Mouse (Mus musculus): ENCODE measurements around the gene Prss8. TPM values are rescaled to one million over a fixed set of nuclear protein-coding genes. Genes with fewer than 3 reads are reported as not detected.

Gene Prss8
- not detected for total RNA-seq (2023)

DNA sequence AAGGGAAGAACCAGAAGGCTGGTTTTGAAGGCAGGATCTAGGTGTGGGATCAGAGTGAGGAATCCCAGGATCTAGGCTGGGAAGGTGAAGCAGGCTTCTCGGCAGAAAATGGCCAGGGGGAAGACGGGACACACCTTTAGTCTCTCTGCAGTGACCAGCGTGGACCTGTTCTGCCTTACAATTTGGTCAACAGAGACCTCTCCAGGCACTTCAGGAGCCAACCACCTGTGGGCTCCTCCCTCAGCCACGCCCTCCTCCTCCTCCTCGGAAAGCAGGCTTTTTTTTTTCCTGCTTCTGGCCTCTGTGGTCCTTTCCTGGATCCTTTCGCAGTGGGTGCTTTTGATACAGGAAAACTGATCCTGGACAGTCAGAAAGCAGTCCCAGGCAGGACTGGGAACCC is at the start of gene Prss8:
Gene Prss8 (minus strand): TSS at position 182 of the 400 bp plus-strand sequence.

DNA sequence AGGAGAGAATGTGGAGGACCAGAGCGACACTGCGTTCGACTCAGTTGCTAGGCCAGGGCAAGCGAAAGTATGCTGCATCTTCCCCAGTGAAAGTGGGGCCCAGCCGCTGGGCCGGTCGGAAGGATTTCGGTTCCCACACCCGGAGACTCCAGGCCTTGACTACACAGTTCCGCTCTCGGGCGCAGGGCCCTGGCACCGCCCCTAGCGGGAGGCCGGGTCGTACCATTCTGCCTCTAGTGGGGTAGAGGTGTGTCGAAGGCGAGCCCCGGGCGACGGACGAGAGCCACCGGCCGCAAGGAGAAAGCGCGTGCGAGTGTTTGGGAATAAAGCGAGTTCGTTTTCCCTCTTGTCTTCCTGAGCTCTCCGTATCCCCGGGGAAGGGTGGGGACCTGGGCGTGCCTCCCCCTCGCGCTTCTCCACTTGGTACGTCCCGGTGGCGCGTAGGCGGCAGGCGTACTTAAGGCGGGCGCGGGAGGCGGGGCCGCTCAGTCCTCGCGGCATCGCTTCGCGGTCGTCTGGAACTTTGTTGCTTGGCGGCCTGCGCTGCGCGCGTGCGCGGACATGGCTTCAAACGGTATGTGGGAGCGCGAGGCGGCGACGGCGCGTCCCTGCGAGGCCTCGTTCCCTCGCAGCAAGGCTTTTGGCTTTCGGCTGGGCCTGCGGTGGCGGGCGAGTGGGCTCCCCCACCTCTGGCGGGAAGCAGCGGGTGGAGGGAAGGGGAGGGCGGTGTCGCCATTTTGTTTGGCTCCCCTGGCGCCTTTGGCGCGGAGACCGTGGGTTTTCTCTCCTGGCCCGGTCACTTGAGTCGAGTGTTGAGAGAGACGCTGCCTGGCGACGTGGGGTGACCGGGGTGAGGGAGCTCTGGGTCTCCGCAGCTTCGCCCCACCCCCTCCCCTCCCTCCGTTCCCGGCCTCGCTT is 37.4 kb upstream of the Prss8 start, which contains the start of gene Fus:
Gene Fus (plus strand): TSS at position 454 of the 918 bp plus-strand sequence.

DNA sequence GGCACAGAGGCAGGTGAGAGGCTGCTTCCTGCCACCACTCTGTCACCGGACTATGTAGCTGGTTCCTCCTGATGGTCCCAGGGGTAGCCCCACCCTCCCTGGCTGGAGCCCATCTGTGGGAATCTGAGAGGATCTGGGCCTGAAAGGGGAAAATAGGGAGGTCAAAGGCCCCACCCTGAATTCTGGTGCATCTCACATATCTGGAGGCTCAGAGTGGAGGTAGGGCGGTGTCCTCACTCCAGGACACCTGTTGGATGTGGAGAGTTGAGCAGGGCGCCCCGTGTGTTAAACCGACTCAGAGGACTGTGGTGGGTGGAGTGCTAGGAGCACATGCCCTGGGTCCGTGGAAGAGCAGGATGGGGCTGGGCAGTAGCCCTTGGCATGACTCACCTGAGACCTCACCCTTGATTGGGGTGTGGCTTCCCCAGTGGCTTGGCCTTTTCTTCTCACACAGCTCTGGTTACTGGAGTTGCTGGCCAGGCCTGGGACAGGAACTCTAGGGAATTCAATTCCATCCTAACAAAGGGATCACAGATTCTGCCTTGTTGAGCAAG is 16.6 kb upstream of the Prss8 start, which contains the start of gene Prss36:
Gene Prss36 (minus strand): TSS at position 256 of the 554 bp plus-strand sequence.

DNA sequence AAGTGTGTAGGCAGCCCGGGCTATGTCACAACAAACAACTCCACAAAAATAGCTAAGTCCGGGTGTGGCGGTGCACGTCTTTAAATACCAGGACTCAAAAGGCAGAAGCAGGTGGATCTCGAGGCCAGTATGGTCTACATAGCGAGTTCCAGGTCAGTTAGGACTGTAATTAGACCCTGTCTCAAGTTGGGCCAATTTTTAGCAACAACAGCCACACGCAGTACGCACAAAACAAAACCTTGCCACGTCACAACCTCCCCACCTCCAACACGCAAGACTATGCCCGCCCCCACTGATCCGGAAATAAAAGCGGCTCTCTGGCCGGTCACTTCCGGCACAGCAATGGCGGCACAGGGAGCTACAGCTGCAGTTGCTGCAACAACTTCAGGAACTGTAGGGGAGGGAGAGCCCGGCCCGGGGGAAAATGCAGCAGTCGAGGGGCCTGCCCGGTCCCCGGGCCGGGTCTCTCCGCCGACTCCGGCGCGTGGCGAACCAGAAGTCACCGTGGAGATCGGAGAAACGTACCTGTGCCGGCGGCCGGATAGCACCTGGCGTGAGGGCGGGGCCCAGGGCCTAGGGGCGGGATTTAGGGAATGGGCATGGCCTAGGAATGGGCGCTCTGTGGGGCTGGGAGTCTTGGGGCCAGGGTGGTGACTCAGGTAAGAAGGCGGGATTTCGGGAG is 17.6 kb downstream of the Prss8 start, which contains the start of gene Kat8:
Gene Kat8 (plus strand): TSS at position 327 of the 682 bp plus-strand sequence.

DNA sequence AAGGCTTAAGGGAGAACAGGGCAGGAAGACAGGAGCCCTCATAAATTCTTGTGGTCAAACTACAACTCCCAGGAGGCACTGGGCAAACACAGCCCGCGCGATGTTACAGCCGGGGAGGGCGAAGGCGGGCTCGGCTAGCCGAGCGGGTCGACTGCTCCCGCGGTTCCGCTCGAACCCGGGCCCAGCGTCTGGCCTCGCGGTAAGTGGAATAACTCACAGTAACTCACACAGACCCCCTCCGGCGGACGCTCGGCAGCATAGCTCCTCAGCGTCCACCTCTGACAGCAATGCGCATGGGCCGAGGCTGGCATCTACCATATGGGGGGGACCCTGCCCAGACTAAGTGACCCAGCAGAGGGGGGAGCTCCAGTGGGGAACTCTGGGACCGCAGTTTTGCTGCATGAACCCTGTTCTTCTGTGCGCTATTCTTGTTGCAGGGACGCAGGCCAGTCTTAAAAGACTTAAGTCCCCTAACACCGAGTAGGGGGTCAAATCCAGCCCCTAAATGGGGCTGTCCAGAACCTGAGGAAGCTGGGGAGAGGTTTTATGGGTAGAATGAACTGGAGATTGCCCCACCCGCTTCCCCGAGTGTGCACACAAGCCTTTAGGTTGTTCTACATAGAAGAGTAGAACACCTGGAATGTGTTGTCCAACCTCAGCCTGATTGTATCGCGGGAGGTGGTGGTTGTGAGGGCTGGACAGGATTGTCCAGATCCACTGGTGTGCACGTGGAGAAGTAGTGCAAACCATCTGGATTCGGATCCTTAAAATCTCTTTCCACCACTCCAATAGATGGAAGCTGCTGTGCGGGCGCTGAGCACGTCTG is 25.7 kb downstream of the Prss8 start, which contains the start of gene Bckdk:
Gene Bckdk (plus strand): TSS at position 112 of the 826 bp plus-strand sequence.

DNA sequence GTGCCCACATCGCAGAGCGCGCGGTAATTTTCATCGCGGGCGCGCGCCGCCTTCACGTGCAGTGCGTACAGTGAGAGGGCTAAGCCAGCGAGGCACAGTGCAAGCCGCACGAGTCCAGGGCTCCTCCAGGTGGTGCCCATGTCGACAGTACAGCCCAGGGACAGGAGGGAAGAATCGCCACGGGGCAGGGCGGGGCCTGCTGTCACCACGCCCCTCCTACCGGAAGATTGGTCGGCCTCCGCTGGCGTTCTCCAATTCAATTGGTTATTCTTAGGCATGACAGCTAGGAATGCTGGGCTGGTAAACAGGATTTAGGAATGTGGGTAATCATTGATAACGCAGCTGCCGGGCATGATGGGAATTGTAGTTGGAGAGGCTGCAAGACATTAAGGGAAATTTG is 34.5 kb downstream of the Prss8 start, which contains the start of the genes Gm21974 and Vkorc1:
Gene Gm21974 (minus strand): TSS at position 13 of the 400 bp plus-strand sequence.
Gene Vkorc1 (minus strand): TSS at position 176 of the 400 bp plus-strand sequence.

DNA sequence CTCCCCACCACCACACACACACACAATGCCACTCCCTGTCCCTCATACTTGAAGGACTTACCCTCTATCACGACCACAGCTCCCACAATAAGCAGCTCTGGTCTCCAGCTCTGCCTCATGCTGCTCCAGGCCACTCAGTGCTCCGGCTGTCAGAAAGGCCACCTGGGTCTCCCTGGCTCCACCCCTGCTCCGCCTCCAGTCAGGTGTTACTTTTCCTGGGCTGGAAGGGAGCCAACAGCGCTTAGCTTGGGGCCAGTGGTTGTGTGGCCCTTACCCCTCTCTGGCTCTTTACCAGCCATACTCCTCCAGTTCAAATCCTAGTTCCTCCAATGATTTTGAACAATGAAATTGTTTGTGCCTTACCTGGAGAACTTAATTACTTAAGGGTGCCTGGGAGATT is 39.1 kb downstream of the Prss8 start, which contains the start of gene Prss53:
Gene Prss53 (minus strand): TSS at position 173 of the 400 bp plus-strand sequence.

DNA sequence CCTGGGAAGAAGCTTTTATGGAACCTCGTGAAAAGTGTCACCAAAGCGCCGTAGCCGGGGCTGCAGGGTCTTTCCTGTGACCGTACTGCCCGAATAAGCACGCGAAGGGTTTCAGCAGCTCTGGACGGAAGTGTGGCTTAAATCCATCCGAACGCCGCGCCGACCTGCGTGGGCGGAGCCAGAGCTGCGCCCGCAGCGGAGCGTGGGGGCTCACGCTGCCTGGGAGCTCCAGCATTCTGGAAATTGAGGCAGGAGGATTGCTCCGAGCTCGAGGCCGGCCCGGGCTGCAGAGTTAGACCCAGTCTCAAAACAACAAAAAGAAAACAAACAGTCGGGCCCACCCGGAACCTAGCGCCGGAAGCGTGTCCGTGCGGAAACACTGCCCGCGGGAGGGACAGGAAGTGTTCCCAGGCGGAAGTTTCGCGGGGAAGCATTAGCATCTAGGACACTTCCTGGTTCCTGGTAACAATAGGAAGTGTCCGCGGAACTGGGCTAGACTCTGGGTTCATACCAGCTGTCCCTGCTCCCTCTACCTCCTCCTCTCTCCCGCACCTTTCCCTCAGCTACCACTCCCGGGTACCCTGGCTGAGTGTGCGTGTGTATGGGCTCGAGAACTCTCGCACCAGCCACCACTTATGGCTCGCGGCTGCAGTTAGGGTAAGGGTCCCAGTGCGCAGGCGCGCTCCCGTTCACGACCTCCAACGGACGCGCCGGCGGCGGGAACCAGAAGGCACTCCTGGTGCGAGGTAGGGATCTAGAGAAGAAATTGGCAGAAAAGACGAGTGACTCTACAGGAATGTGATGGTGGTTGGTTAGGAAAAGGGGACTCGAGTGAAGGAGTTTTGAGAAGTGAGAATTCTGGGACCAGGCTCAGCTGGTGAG is 53.2 kb downstream of the Prss8 start, which contains the start of gene Zfp668:
Gene Zfp668 (minus strand): TSS at position 362 of the 882 bp plus-strand sequence.

DNA sequence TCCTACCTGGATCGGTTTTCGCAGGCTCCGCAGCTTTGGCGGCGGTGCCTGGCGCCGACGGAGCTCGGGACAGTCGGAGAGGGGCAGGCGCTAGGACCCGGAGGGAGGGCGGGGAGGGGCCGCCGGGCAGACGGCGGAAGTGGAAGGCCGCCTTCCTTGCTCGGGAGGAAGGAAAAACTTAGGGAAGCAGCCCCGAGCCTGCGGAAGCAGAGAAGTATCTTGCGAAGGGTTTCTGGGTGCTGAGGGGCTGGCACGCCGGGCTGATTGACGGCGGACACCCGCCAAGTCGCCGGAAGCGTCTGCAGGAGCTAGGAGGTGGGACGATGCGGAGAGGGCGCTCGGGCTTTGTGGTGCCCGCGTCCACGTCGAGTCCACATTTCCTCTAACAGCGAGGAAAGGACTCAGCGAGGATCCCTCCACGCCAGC is 53.9 kb downstream of the Prss8 start, which contains the start of gene Zfp646:
Gene Zfp646 (plus strand): TSS at position 181 of the 426 bp plus-strand sequence.

Other genes starting within 250 kb of the Prss8 start
- 30.7 TPM for gene Bcl7c, start 221.2 kb downstream of the Prss8 start, total RNA-seq (2023)
- gene Ctf1, start 217.4 kb downstream of the Prss8 start, total RNA-seq (2023) = not detected
- gene Ctf2, start 197.9 kb downstream of the Prss8 start, total RNA-seq (2023) = not detected
- 6.9 TPM for gene Fbxl19, start 185.6 kb downstream of the Prss8 start, total RNA-seq (2023)
- gene Orai3, start 160.3 kb downstream of the Prss8 start, total RNA-seq (2023) = 10.6 TPM
- gene Setd1a, start 153.4 kb downstream of the Prss8 start, total RNA-seq (2023) = 84.5 TPM
- not detected for gene Gm49388, start 144.5 kb downstream of the Prss8 start, total RNA-seq (2023)
- 5.6 TPM for gene Hsd3b7, start 129.5 kb downstream of the Prss8 start, total RNA-seq (2023)
- 114 TPM for gene Stx4a, start 105.8 kb downstream of the Prss8 start, total RNA-seq (2023)
- not detected for gene Stx1b, start 105.6 kb downstream of the Prss8 start, total RNA-seq (2023)
- 89.5 TPM for gene Zfp646, start 53.9 kb downstream of the Prss8 start, total RNA-seq (2023)
- gene Zfp668, start 53.3 kb downstream of the Prss8 start, total RNA-seq (2023) = 20.5 TPM
- gene Prss53, start 39.1 kb downstream of the Prss8 start, total RNA-seq (2023) = 0.44 TPM
- not detected for gene Gm21974, start 34.6 kb downstream of the Prss8 start, total RNA-seq (2023)
- gene Vkorc1, start 34.5 kb downstream of the Prss8 start, total RNA-seq (2023) = 15.3 TPM
- gene Bckdk, start 26.0 kb downstream of the Prss8 start, total RNA-seq (2023) = 36.7 TPM
- 37.3 TPM for gene Kat8, start 17.6 kb downstream of the Prss8 start, total RNA-seq (2023)
- gene Prss36, start 16.6 kb upstream of the Prss8 start, total RNA-seq (2023) = 1.4 TPM
- 865 TPM for gene Fus, start 37.4 kb upstream of the Prss8 start, total RNA-seq (2023)
- gene Pycard, start 63.8 kb upstream of the Prss8 start, total RNA-seq (2023) = 60.1 TPM
- gene Trim72, start 73.8 kb upstream of the Prss8 start, total RNA-seq (2023) = 2.4 TPM
- 4.8 TPM for gene Itgam, start 132.5 kb upstream of the Prss8 start, total RNA-seq (2023)
- gene Gm49368, start 132.6 kb upstream of the Prss8 start, total RNA-seq (2023) = not detected
- 3.6 TPM for gene Itgax, start 199.4 kb upstream of the Prss8 start, total RNA-seq (2023)
- 6.2 TPM for gene Itgad, start 224.3 kb upstream of the Prss8 start, total RNA-seq (2023)

All from CD4-positive naive resting alpha-beta T cell, adult 57 days (primary cell).